Mouse (Mus musculus): ENCODE measurements around the gene Cntf.
A peak's percentile ranks its signal among the peaks of the same experiment; 100 is the strongest.
"Not testable (repeated sequence)": the region's sequence is repeated elsewhere in the genome, so short reads cannot be mapped to it uniquely, and the experiment has no call there.

The Cntf gene

DNA sequence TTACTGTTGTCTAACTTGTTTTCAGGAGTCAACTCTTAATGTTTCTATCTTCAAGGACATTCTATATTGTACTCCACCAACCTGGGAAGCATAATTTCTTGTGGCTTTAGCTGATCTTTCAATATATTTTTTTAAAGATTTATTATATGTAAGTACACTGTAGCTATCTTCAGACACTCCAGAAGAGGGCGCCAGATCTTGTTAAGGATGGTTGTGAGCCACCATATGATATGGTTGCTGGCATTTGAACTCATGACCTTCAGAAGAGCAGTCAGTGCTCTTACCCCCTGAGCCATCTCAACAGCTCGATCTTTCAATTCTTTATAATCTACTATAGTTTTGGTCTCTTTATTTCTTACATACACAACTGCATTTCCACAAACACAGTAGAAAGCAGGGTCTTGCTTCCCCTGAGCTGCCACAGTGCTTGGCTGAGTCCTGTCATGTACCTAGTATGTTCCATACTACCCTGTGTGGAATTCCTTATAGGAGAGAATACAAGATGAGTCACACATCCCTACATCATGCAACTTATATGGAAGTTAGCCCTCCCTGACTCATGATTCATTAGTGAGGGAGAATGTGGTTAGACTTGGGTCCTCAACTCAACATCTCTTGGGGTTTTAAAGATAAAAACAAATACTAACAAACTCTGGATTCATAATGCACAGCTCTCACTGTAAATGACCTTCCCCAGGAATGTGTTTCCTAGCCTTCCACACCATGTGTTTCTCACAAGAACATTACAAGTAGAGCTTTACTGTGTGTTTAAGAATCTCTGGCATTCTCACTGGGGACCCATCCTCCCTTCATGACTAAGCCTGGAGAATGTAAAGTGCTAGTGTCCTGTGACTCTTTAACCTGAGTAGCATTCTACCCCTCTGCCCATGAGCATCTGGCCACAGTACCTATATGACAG lies 3.0 kb downstream of the Cntf start:
- no peak for DNase-seq

DNA sequence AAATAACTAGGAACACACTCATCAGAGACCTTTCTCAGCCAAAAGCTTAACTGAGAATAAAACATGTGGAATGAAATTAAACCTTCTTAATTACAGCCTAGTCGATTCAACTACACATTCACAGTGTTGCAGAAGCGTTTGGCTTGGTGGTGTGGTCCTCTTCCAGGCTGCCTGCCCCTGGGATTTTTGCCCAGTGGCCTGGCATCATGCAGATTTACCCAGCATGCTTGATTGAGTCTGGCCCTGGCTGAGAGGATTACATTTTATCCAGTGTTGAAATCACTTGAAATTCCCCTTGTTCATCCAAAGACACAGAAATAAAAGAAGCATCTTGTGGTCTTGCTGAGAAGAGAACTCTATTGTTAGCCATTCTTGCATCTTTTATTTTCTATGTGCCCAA lies 5.8 kb downstream of the Cntf start:
- peak; percentile 15 for DNase-seq

DNA sequence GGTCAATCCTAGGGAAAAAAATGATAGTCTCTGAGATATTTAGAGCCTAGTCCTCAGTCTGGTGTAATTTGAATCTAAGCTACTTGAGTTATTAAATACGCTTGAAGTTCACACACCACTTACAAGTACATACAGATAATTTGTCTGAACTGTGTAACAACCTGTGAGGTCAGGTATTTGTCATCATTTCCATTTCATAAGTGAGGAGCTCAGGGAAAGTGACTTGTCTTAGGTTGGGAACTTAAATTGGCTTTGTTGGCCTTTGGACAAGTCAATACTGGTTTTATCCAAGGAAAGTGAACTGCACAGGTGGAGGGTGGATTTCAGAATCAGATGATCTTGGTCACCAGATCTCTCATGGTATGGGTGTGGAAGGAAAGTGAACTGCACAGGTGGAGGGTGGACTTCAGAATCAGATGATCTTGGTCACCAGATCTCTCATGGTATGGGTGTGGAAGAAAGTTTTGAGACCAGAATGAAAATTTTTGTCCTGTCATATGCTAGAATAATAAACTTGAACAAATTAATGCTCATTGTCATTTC lies 6.4 kb downstream of the Cntf start:
- DNase-seq, result no peak

DNA sequence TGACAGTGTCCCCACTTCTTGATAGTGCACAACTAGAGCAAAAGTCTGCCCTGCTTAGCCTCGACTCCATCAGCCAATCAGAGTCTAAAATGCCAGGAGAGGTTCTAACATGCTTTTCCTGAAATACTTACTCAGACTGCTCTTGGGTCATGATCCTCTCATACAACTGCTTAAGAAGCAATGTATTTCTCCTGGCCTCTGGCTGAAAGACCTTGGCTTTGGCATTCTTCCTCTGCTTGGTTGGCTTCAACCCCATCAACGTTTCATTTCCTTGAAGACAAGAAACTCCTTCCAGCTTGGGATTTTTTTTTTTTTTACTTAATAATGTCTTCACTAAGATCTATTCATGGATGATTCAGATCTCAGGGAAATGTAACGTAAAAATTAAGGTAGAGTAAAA lies 9.1 kb downstream of the Cntf start:
- no peak for DNase-seq

DNA sequence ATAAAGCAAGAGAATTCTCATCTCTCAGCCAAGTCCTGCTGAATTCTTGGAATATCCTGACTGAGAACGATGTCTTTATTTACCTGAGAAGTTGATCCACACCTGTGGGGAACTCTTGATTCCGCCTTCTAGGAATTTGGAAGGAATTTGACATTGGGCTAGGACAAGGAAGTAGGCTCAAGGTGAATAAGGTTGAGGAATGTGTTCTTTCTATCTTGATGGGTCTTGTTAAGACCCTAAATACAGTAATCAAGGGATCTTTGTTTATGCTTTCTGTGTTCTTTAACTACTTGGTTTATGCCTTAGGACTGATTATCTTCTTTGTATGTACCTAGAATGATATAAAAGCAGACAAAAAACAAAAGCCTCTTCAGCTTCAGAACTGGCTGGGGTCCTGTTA lies 33.5 kb downstream of the Cntf start:
- DNase-seq, result no peak

DNA sequence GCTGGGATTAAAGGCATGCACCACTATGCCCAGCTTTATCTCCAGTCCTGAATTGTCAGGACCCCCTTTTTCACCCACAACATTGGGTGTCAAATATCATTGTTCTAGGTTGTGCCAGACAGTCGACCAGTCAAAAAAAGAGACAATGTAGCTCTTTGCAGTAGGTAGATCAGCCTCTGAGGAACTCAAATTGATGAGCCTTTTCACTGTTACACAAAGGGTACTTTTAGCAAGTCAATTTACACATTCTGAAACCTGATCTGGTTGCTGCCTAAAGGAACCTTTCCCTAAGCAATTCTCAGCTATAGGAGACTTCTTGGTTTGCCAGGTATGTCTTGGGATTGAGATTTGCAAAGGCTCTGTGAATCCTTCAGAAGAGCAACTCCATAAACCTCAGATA lies 34.4 kb downstream of the Cntf start:
- no peak for DNase-seq

DNA sequence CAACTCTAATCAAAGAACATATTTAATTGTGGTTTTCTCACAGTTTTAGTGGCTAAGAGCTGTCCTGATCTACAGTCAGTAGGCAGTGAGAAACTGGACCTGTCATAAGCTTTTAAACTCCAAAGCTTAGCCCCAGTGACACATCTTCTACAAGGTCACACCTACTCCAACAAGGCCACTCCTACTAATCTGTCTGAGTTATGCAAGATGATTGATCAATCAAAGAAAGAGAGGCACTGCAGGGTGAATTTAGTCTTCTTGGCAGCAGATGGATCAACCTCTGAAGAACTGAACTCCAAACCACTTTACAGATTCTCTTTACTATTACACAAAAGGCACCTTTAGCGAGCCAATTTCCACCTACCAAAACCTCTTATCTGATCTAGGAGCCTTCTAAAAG lies 39.6 kb downstream of the Cntf start:
- DNase-seq, result no peak

DNA sequence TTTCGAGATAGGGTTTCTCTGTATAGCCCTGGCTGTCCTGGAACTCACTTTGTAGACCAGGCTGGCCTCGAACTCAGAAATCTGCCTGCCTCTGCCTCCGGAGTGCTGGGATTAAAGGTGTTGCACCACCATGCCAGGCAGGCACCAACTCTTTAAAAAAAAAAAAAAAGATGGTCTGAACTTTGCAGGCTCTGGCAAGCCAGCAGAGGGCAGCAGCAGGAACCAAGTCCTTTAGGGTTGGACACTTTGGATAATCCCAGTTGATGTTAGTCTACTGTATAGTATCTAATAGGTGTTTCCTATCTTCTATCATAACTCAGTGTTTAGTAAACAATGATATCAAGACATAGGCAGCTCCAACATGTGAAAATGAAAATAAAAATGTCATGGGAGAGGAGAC lies 43.1 kb downstream of the Cntf start:
- no peak for DNase-seq

DNA sequence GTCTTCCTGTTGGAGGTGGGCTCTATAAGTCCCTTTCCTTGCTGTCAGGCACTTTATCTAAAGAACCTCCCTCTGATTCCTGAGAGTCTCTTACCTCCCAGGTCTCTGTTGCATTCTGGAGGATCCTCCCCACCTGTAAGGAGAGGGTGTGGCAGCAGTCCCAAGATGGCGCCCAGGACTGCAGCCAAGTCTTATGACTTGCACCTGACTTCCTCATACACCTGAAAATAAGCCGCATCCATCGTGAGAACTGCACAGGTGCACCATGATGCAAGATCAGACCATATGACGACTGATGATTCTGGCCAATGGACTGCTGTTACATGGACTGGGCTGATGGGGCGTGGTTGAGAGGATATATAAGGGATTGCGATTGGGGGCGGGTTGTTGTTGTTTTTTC lies 43.8 kb downstream of the Cntf start:
- not testable (repeated sequence) for DNase-seq

DNA sequence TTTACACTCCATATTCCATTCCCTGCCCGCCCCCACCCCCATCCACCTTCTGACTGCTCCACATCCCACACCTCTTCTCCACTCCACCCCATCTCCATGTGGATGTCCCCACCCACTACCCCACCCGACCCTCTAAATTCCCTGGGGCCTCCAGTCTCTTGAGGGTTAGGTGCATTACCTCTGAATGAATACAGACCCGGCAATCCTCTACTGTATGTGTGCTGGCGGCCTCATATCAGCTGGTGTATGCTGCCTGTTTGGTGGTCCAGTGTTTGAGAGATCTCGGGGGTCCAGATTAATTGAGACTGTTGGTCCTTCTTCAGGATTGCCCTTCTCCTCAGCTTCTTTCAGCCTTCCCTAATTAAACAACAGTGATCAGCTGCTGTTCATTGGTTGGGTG lies 44.5 kb downstream of the Cntf start:
- not testable (repeated sequence) for DNase-seq

DNA sequence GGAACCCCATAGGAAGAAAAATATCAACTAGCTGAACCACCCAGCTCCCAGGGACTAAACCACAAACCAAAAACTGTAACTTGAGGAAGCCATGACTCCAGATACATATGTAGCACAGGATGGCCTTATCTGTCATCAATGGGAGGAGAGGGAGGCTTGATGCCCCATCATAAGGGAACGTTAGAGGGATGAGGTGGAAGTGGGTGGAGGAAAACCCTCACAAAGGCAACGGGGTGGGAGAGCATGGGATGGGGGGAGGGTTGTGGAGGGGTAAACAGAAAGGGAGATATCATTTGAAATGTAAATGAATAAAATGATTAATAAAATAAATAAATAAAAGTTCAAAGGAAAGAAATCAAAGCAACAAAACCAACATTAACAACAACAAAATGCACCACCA lies 45.0 kb downstream of the Cntf start:
- DNase-seq, result no peak

DNA sequence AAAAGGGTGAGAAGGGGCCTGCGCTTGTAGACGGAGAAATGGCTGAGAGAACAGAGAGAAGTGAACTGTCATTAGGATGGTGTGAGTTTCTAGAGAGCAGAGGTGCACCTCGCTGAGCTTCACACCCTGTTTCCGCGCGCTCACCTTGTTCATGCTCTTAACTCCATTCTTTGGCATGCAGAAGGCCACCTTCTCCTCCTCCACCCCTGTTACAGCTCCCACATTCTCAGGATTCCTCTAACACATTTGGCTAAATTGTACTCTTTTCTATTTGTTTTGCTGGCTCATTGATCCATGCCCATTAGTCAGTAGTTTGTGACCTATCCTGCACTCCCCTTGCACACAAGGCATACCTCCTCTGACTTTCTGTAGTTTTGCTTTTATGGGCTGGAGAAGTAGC lies 46.2 kb downstream of the Cntf start:
- no peak for DNase-seq
